Mouse (Mus musculus): ENCODE results near the gene Fev.

DNA sequence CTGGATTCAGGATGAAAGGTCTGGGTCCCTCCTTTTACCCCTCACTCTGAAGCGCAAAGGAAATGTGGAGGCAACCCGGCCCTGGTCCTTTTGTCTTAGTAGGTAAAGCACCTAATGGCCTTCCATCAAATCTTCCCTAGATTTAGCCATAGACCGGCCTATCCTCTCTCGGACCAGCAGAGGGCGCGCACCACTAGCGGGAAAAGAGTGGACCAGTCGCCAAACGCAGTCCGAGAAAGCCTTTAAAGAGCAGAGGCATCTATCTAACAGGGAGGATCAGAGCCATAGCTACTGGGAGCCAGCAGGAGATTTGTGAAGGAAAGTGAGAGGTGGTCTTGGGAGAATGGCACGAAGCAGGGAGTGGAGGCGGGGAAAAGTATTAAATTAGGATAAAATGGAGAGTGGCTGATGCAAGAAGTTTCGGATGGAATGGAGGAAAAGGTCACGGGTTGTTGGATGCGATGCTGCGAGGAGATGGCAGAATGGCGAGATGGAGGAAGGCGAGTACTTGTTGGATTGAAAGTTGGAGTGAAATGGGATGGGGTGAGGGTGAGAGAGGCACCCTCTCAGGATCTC, 4.3 kb downstream of the Fev start:
- TF ChIP-seq CTCF (IDR thresholded peaks at IDR 0.05; ENCODE audit: borderline replicate concordance, extremely low read depth, insufficient read depth, insufficient read length) (peak; percentile 93), POLR2A (IDR thresholded peaks at IDR 0.05; ENCODE audit: borderline replicate concordance, extremely low read depth, insufficient read depth, insufficient read length, poor library complexity, severe bottlenecking) (no peak)
